Mouse (Mus musculus) right cerebral cortex, postnatal 36 days (tissue): ENCODE results near the gene Gtpbp2.

Experiments
- DNase-seq, 2 experiments: peaks; one replicate each; pipeline ENCODE4 v3.0.0; 2022; ENCODE audit warnings: low spot score in 2 of 2, mixed read lengths in 1 of 2

Gtpbp2 gene

GRCm38 (mm10) chr17:46152847-46153782 is 7.7 kb upstream of the Gtpbp2 start, which contains the start of gene Mad2l1bp:
Gene Mad2l1bp, minus strand, starts transcription at chr17:46153553.
- DNase-seq: peak; percentile 79 to 91

GRCm38 (mm10) chr17:46154336-46154735 is 6.5 kb upstream of the Gtpbp2 start:
- no peak for DNase-seq

DNA sequence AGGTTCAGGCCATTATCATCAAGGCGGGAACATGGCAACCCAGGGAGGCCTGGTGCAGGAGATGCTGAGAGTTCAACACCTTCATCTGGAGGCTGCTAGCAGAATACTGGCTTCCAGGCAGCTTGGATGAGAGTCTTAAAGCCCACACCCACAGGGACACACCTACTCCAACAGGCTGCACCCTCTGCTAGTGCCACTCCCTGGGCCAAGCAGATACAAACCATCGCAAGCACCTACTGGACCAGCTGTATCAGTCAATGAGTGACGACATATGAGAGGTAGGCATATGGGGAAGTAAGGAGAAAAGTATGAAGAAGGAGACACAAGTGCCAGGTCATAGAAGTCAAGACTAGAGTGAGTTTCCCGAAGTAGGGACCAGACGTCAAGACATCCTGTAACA is 4.2 kb upstream of the Gtpbp2 start:
- DNase-seq: no peak

DNA sequence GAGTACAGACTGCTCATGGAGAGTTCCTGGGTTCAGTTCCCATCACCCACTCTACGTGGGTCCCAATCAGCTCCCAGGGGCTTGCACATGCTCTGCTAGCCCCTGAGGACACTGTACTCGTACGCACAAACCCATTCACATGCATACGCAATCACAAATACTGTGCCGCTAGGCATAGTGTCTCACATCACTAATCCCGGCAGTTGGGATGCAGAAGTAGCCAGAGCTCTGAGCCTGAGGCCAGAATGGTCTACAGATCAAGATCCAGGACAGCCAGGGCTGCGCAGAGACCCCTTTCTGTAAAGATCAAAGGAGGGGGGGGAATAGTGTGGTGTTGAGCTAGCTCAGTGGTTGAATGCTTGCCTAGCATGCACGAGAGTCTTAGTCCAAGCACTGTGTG is 3.7 kb upstream of the Gtpbp2 start:
- DNase-seq: no peak

GRCm38 (mm10) chr17:46159236-46159635 is 1.6 kb upstream of the Gtpbp2 start:
- DNase-seq: no peak

DNA sequence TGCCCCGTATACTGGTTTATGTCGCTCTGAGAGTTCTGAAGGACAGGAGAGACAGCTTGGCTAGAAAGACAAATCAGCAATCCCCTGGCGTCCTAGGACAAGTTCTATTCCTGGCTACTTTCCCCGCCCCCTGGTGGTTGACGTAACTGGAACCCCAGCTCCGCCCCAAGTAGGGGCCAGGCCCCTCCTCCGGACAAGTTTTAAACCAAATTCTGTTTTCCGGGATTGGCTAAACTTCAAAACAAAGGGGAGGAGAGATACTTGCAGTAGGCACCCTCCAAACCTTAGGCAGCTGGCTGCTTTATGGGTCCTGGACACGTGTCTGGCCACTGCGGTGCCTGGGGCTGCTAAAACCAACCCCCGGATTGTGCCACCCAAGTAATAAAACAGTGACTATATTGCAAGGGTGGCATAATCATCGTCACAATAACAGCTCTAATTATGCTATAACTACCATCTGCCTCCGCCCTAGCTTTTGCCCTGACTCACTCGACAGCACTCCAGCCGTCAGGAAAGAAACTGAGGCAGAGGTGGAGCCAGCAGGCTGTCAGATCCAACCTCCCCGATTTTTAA is 656 bp upstream of the Gtpbp2 start:
- DNase-seq: peak; percentile 75 to 86

- no peak for DNase-seq
Measured at GRCm38 (mm10) chr17:46161179-46161578, 347 bp downstream of the Gtpbp2 start.

- DNase-seq: no peak
Measured at GRCm38 (mm10) chr17:46161710-46162109, 878 bp downstream of the Gtpbp2 start.

DNA sequence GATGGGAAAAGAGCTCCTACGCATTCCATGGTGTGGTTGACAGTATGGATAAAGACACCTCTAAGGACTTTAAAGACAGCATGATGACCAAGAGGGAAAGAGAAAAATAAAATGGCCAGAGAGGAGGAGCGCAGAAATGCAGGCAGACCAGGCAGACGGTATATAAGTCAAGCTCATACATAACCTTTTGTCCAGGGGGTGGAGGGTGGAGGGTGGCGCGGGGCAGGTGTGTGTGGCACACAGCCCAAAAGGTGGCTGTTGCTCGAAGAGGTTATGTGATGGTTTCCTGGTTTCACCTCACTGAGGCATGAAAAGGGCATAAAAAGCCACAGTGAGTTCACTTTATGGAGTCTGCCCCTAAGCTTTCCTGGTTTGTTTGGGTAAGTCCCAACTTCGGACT is 1.7 kb downstream of the Gtpbp2 start:
- DNase-seq: no peak

DNA sequence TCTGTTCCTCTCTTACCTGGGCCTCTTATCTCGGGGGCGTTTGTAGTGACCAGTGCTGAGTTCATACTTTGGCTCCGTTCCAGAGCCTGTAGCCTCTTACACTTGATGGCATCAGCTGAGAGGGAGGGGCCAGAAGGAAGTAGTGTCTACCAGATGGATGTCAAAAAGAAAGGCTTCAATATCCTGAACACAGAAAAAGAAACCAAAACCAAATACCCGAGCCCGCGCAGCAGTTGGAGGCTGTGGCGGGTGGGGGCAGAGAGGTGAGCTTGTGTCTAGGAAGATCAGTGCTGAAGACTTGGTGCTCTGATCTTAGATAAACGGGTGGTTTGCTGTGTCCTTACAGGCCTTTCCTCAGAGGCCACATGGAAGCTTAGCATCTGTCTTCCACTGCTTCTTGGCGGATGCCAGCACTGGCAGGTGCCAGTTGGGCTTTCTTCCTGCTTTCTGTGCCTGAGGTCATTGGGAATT is 2.2 kb downstream of the Gtpbp2 start:
- DNase-seq: no peak

DNA sequence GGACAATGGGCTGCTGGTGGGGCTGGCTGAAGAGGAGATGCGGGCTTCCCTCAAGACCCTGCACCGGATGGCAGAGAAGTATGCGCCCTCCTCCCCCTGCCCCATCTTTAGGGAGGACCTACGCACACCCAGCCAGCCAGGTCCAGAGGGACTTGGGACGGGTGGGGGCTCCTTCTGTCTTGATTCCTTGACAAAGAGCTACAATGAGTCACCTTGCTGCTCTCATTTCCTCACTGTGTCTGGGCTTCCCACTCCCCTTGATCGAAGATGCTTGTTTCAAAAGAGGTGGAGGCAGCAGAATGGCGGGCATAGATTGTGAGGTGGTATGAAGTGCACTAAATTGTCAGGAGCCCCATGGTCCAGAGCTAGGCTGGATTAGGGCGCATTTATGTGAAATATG is 3.5 kb downstream of the Gtpbp2 start:
- no peak for DNase-seq

DNA sequence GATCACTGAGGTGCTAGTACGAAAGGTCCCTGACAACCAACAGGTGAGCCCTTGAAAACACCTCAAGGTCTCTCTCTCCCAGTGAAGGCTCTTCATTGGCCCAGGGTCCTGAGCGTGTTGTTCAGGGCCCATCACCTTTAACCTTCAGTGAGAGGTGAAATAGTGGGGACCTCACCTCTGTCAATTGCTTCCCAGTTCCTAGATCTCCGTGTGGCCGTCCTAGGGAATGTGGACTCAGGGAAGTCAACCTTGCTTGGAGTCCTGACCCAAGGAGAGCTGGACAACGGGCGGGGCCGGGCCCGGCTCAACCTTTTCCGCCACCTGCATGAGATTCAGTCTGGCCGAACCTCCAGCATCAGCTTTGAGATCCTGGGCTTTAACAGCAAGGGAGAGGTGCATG is 4.0 kb downstream of the Gtpbp2 start:
- DNase-seq: no peak

DNA sequence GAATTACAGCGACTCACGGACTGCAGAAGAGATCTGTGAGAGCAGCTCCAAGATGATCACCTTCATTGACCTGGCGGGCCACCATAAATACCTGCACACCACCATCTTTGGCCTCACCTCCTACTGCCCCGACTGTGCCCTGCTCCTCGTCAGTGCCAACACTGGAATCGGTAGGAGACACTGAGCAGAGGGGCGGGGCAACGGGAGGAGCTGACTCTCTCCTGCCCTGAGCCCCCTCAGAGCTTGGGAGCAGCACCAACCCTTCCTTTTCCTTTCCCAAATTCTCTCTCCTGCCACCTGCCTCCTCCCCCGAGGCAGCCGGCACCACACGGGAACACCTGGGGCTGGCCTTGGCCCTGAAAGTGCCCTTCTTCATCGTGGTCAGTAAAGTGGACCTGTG is 4.6 kb downstream of the Gtpbp2 start:
- DNase-seq: no peak

GRCm38 (mm10) chr17:46166270-46166669 is 5.4 kb downstream of the Gtpbp2 start:
- no peak for DNase-seq

DNA sequence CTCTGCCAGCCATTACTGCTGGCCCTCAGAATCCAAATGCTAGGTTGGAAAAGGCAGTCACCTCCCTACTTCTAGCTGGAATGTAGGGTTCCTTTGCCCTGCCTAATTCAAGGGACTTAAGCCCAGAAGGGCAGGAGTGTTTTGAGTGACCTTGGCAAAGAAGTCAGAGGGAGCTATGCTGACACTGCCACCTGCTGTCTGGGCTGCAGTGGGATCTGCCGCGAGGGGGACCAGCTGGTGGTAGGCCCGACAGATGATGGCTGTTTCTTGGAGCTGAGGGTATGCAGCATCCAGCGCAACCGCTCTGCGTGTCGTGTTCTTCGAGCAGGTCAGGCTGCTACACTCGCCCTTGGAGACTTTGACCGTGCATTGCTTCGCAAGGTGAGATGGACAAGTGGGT is 6.2 kb downstream of the Gtpbp2 start:
- DNase-seq: no peak

DNA sequence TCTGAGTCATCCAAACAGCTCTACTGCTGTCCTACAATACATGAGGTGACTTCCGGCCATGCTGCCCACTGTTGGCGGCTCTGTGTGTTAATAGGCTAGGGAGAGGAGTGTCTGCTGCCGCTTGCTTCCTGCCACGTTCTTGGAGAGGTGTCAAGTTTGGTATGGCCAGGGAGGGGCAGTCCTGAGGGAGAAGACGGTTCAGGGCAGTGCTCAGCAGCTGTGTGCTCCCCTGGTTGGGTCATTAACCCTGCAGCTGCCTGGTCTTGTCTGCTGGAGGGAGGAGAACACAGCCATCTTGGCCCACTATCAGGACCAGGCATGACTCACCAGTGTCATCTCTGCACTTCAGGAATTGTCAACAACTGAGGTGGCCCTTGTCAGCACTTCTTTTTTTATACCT is 7.5 kb downstream of the Gtpbp2 start:
- no peak for DNase-seq

- no peak for DNase-seq
Measured at GRCm38 (mm10) chr17:46168768-46169167, 7.9 kb downstream of the Gtpbp2 start.

DNA sequence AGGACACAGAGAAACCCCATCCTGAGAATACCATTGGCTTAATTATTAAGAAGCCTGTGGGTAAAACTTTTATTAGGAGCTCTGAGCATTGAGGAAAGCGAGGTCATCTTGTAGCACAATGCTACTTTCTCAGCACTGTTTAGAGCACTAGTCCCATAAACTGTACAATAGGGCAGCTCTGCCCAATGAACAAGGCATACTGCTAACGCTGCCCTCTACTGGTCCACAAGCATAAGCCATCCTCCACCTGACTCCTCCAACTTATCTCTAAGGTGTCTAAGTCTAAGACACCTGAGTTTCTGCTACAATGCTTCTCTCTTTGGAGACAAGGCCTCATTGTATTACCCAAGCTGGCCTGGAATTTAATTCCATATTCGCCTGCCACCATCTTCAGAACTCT is 9.7 kb downstream of the Gtpbp2 start:
- DNase-seq: no peak

DNA sequence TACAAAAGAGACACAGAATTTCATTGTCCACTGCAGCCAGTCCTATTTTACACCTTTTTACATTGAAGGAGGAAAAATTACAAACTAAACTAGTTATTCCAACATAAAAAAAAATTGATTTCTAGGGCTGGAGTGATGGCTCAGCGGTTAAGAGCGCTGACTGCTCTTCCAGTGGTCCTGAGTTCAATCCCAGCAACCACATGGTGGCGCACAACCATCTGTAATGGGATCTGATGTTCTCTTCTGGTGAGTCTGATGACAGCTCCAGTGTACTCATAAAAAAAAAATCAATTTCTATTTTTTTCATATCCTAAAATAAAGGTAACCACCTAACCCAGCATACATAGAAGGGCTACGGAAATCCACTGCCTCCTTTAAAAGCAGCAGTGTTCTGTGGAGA is 21.4 kb downstream of the Gtpbp2 start:
- no peak for DNase-seq

- no peak for DNase-seq
Measured at GRCm38 (mm10) chr17:46188829-46189228, 28.0 kb downstream of the Gtpbp2 start.

DNA sequence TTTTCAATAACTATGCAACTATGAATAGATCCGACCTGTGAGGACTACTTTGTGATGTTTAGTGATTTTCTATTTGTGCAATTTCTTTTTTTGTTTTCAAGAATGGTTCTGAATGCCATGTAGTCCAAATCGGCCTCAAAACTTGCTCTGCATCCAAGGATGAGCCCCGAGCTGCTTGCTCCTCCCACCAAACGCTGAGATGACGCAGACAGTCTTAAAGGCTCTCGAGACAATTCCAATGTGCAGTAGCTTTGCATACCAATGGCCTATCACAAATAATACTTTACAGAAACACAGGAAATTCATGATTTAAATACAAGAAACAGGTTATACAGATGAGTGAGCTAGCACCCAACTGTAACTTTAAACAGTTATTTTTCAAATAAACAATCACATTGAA is 40.3 kb downstream of the Gtpbp2 start:
- no peak for DNase-seq

GRCm38 (mm10) chr17:46202421-46203071 is 41.7 kb downstream of the Gtpbp2 start, which contains the start of the genes Polh and Xpo5:
Gene Polh, minus strand, starts transcription at chr17:46202645.
Gene Xpo5, plus strand, starts transcription at chr17:46202782.
- peak; percentile 87 for DNase-seq
